Mouse (Mus musculus) testis, adult 2 months (tissue): ENCODE measurements around the gene Naaladl1.
A peak's percentile ranks its signal among the peaks of the same experiment; 100 is the strongest.

Experiments
- CTCF ChIP-seq: fragments of 200-500 bp; IDR thresholded peaks from 2 replicates; pipeline ENCODE4 v1.5.1; 2012; ENCODE audit warnings: low read depth, mild to moderate bottlenecking, inconsistent platforms, low read length, moderate library complexity; ENCODE audit not compliant: control insufficient read depth, insufficient read depth, insufficient replicate concordance
- POLR2A ChIP-seq: fragments of 200-500 bp; IDR thresholded peaks from 2 replicates; pipeline ENCODE4 v1.6.1; 2012; ENCODE audit warnings: low read depth, mild to moderate bottlenecking, inconsistent platforms, low read length, moderate library complexity; ENCODE audit not compliant: control insufficient read depth

GRCm38 (mm10) chr19:6067011-6067723 lies 38.4 kb upstream of the Naaladl1 start:
- TF ChIP-seq CTCF, result peak; percentile 81
- TF ChIP-seq POLR2A, result 0 out of 2 replicates have a peak, but pooled peaks have one; percentile 12
